Mouse (Mus musculus) bone marrow macrophage, adult 2 months (primary cell): ENCODE data around the gene Atxn7l3b.

Source experiments
- CTCF ChIP-seq: IDR thresholded peaks from 2 replicates; pipeline ENCODE4 v1.5.1; 2012; ENCODE audit warnings: low read depth, mild to moderate bottlenecking, low read length, moderate library complexity
- POLR2A ChIP-seq: IDR thresholded peaks from 2 replicates; pipeline ENCODE4 v1.6.1; 2012; ENCODE audit warnings: mild to moderate bottlenecking, low read depth, low read length, borderline replicate concordance

DNA sequence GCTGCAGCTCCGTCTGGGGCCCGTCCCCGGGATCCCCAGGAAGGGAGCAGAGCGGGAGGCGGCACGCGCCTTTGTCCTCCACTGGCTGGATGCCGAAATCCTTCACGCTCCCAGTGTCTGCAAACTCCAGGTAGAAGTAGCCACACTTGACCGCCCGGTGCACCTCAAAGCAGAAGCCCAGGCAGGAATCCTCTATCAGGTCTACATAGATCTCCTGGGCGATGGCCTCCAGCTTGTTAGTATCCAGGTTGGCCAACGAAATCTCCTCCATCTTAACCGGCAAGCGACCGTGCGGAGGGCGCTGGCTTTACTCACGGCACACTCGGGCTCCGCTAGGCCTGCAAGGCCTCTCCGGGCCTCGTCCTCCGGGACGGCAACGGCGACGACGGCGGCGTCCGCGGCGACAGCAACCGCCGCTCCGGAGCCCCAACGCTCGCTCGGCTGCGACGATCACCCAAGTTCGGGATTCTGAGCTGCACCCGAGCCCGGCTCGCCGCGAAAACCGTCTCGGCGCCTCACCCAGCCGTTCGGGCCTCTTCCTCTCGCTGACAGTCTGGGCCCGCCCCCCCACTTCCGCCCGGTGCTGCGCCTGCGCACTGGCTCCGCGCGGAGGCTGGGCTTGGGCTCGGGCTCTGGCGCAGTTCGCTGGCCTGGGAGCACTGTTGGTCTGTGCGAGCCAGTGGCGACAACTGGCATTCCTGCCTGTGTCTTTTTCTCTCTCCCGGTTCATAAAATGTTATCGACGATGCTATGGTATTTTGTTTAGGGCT lies at the start of gene Atxn7l3b:
- no peak; the same call in 1 of the 2 replicates for TF ChIP-seq POLR2A
- TF ChIP-seq CTCF, result no peak
